Mouse (Mus musculus): ENCODE results near the gene Eif2ak3.
"Not testable (repeated sequence)": the region's sequence is repeated elsewhere in the genome, so short reads cannot be mapped to it uniquely, and the experiment has no call there.

Eif2ak3 gene

GRCm38 (mm10) chr6:70844002-70844804 is at the start of gene Eif2ak3:
Eif2ak3 (plus strand) TSS chr6:70844515.
- peak; percentile 96 to 98 for DNase-seq (ENCODE audit: low read depth in 2 of 2, low spot score in 2 of 2)

- no peak for DNase-seq (ENCODE audit: low read depth in 2 of 2, low spot score in 2 of 2)
Observed at GRCm38 (mm10) chr6:70796940-70797339, 47.4 kb upstream of the Eif2ak3 start.

DNA sequence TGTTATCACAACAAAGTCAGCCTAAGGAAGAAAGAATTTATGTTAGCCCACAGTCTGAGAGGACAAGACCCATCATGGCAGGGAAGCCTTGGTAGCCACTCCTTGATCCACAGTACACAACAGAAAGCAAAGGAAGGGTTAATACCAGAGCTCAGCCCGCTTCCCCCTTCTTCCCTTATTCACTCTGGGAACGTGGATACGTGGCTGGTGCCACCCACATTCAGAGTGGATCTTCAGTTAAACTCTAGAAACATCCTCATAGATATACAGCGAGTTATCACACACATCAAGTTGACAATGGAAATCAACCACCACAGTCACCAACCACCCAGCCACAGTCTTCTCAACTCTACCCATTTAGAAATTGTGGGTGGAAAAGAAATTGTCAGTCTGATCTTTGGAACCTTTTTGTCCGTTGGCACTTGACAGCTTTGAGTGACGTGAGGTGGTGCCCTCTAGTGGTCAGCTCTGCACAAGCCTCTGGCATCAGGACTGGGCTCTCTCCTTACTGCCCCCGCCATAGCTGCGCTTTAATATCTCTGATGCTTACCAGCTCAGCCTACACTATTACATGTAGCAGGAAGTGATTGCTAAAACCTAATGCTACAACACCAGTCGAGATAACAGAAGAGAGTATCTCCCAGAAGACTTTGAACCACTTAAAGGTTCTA is 46.6 kb upstream of the Eif2ak3 start:
- peak; percentile 71 to 78 for DNase-seq (ENCODE audit: low read depth in 2 of 2, low spot score in 2 of 2)

DNA sequence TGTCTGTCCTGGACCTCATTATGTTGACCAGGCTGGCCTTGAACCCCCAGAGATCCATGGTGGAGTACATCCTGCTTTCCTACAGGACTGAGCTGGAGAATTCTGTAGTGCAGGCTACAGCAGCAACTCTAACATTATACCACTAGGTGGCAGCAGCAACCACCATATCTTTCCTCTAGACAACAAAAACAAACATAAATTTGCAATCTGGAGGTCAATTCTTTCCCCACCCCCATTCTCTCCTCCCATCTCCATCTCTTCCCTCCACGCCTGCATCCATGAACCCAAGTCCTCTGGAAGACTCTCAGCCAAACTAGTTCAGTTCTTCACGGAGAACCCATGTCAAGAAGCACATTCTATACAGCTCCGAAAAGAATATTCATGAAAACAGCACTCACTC is 39.7 kb upstream of the Eif2ak3 start:
- DNase-seq (ENCODE audit: low read depth in 2 of 2, low spot score in 2 of 2) = no peak

GRCm38 (mm10) chr6:70805267-70805666 is 39.0 kb upstream of the Eif2ak3 start:
- DNase-seq (ENCODE audit: low read depth in 2 of 2, low spot score in 2 of 2) = peak; percentile 53 to 65

DNA sequence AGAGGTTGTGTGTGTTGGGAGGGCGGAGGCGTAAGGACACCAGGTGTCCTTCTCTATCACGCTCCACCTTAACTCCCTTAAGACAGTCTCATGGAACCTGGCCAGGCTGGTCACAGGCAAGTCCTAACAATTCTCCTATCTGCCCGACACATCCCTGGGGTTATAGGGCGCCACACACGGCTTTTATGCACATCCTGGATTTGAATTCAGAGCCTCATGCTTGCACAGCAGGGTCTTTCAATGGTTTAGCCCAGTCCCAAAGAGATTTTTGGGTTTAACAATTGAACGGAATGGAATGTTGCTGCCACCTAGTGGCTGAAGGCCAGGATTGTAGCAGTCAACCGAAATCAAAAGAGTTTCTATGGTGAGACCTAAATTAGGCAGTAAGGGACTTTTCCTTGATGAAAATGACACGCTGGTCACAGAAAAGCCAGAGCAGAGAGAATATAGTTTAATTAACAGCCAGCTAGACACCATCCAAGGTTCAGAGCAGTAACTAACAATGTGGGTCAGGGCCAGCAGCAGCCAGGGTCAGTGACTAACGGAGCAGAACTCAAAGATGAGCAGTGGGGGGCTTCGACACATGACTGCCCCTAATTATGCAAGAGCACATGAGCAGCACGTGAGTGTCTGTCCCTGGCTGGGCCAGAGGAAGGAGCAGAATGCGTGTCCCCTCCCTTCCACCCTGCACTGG is 38.3 kb upstream of the Eif2ak3 start:
- DNase-seq (ENCODE audit: low read depth in 2 of 2, low spot score in 2 of 2) = peak; percentile 57 to 69

DNA sequence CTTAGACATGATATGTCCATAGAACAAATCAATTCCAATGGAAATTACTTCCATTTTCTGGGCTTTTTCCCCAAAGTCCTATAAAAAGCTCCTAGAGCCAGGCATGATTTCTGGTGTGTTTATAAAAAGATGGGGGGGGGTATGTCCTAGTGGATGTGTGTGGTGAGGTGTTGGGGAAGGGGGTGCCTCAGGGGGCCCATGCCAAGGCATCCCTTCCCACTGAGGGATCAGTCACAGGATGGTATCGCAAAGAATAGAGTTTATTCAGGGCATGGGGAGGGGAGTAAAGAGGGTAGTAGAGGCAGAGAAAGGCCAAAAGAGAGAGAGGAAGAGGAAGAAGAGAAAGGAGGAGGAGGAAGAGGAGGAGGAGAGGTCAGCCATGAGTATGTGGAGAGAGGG is 37.8 kb upstream of the Eif2ak3 start:
- no peak for DNase-seq (ENCODE audit: low read depth in 2 of 2, low spot score in 2 of 2)

GRCm38 (mm10) chr6:70810524-70810923 is 33.8 kb upstream of the Eif2ak3 start:
- no peak for DNase-seq (ENCODE audit: low read depth in 2 of 2, low spot score in 2 of 2)

- peak; percentile 80 to 86 for DNase-seq (ENCODE audit: low read depth in 2 of 2, low spot score in 2 of 2)
Observed at GRCm38 (mm10) chr6:70811557-70812525, 32.5 kb upstream of the Eif2ak3 start.

DNA sequence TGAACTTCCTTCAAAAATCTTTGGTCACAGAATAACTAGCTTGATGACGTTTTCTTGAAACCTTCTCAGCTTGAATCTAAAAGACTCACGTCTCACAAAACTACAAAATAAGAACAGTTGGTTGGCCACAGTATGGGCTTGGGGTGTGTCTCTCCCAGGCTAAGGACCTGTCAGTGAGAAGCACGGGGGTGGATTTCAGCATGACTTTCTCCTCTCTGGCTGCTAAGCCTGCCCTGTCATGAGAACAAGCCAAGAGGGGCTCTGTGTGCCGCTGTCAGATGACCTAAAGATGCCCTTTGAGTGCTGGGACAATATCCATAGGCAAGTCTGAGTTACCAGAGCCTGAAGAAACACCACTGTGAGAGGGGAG is 31.8 kb upstream of the Eif2ak3 start:
- no peak for DNase-seq (ENCODE audit: low read depth in 2 of 2, low spot score in 2 of 2)

- peak; percentile 70 to 80 for DNase-seq (ENCODE audit: low read depth in 2 of 2, low spot score in 2 of 2)
Observed at GRCm38 (mm10) chr6:70813921-70814628, 30.2 kb upstream of the Eif2ak3 start.

- no peak for DNase-seq (ENCODE audit: low read depth in 2 of 2, low spot score in 2 of 2)
Observed at GRCm38 (mm10) chr6:70814629-70814950, 29.7 kb upstream of the Eif2ak3 start.

GRCm38 (mm10) chr6:70815471-70815870 is 28.8 kb upstream of the Eif2ak3 start:
- no peak for DNase-seq (ENCODE audit: low read depth in 2 of 2, low spot score in 2 of 2)

- DNase-seq (ENCODE audit: low read depth in 2 of 2, low spot score in 2 of 2) = no peak
Observed at GRCm38 (mm10) chr6:70821566-70821965, 22.7 kb upstream of the Eif2ak3 start.

DNA sequence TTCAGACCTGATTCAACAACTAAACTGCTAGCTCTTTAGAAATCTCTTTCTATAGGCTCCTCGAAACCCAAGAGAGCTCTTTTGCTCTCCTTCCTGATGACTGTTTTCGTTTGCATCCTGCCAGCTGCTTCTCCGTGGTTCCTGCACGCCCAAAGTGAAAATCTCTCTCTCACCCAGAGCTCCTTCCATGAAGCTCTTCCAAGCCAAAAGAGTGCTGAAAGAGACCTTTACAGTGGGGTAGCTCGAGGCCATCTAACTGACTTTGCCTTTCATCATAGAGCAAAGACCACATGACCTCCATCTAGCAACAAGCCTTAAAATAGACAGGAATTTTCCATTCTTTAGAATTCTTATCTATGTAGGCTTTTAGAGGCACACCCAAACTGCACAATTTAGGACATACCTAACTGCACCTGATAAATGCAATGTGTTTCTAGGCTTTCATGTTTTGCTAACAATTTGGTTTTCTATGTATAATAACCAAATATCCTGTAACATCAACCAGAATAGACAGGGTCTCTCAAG is 21.9 kb upstream of the Eif2ak3 start:
- no peak for DNase-seq (ENCODE audit: low read depth in 2 of 2, low spot score in 2 of 2)

GRCm38 (mm10) chr6:70823277-70823676 is 21.0 kb upstream of the Eif2ak3 start:
- DNase-seq (ENCODE audit: low read depth in 2 of 2, low spot score in 2 of 2) = not testable (repeated sequence)

DNA sequence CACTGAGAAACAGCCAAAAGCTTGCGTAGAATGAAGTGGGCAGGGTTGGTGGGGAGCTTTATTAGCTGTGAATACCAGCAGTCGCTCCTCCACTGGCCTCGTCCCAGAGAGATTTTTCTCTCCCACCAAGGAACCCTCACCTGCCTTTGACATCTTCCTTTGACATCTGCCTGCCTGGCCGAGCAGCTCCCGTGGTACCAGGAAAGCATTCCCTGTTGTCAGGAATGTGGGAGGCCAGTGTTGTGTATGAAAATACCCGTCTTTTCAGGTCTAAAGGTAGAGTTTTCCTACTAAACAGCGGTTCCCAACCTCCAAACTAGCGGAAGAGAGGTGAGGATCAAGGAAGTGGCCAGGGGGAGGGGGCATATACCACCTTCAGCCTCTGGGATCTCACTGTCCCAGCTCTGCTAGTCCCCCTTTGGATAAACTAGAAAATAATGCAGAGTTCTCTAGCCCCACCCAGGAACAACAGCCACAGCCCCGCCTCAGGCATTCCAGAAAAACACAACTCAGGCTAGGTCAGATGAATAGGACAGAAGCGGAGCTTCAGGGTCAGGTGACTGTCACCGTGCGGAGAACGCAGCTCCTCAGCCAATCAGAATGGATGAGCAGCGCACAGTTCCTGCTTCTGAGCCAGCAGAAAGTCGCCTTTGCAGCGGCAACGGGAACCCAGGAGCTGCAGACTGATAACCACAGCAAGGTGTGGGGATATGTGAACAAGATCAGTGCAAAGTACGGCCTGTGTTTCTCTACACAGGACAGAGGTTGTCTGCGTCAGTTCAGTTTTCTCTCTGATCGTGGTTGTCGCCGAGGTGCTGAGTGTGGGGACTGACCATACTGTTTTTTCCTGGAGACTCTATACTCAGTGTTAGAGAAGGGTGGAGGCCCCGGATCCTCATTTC is 20.0 kb upstream of the Eif2ak3 start:
- DNase-seq (ENCODE audit: low read depth in 2 of 2, low spot score in 2 of 2) = peak in 1 of 2 experiments; percentile 80

GRCm38 (mm10) chr6:70824987-70825337 is 19.4 kb upstream of the Eif2ak3 start:
- peak; percentile 90 to 91 for DNase-seq (ENCODE audit: low read depth in 2 of 2, low spot score in 2 of 2)

GRCm38 (mm10) chr6:70829451-70829850 is 14.9 kb upstream of the Eif2ak3 start:
- DNase-seq (ENCODE audit: low read depth in 2 of 2, low spot score in 2 of 2) = no peak
